Mouse (Mus musculus): Measurements from ENCODE around the gene Tarbp2. TPM values are rescaled to one million over a fixed set of nuclear protein-coding genes. Genes with fewer than 3 reads are reported as not detected.
A peak's percentile ranks its signal among the peaks of the same experiment; 100 is the strongest.

Tarbp2 gene
- total and polyA plus RNA-seq, 3 experiments, result 62.2 to 105 (median 75.6) TPM

DNA sequence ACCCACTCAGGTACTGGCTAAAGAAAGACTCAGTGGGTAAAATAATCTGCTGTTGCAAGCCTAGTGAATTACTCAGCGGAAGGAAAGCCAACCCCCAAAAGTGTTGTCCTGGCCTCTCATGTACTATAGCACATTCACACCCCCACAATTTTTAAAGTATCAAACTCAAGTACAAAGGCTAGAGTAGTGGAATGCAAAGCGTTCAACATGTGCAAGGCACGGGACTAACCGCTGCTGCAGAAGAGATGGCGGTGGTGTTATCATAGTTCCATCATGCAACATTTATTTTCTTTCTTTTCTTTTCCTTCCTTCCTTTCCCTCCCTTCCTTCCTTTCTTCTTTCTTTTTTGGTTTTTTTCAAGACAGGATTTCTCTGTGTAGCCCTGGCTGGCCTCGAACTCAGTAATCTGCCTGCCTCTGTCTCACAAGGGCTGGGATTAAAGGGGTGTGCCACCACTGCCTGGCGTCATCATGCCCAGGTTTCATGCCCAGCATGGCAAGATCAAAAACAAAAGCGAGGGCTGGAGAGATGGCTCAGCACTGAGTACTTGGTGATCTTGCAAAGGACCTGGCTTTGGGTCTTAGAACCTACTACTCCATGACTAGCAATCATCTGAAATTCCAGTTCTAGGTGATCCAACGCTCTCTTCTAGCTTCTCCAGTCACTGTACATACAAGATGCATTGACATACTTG lies 12.1 kb upstream of the Tarbp2 start:
- dilution Hi-C loops (cut with MboI; ENCODE audit: extremely low pct_ligation_motif_present, extremely low pct_unique_long_range_greater_than_20kb, low sequenced_read_pairs) (no loop called here), in situ Hi-C loops (cut with MboI; ENCODE audit: low pct_ligation_motif_present, low pct_unique_long_range_greater_than_20kb, low sequenced_read_pairs) (no loop called here)
- TF ChIP-seq MXI1 (IDR thresholded peaks at IDR 0.05; ENCODE audit: low read depth, low read length), result no peak
- TF ChIP-seq EP300 (IDR thresholded peaks at IDR 0.05; ENCODE audit: low read length), result no peak
- no peak; the same call in 1 of the 2 replicates for TF ChIP-seq POLR2AphosphoS2 (IDR thresholded peaks at IDR 0.05; ENCODE audit: low read depth, low read length)
- no peak for TF ChIP-seq ZC3H11A (IDR thresholded peaks at IDR 0.05; ENCODE audit: low read depth, low read length)
- TF ChIP-seq HCFC1 (IDR thresholded peaks at IDR 0.05; ENCODE audit: low read depth, low read length), result no peak
- TF ChIP-seq RAD21 (IDR thresholded peaks at IDR 0.05; ENCODE audit: low read depth, low read length), result no peak
- TF ChIP-seq SIN3A (IDR thresholded peaks at IDR 0.05; ENCODE audit: low read length), result no peak
- TF ChIP-seq ZMIZ1 (IDR thresholded peaks at IDR 0.05; ENCODE audit: low read depth, low read length), result no peak
- TF ChIP-seq MAZ (IDR thresholded peaks at IDR 0.05; ENCODE audit: low read depth, low read length), result no peak
- TF ChIP-seq UBTF (IDR thresholded peaks at IDR 0.05; ENCODE audit: low read depth, low read length), result no peak
- TF ChIP-seq USF1 (IDR thresholded peaks at IDR 0.05; ENCODE audit: low read depth, low read length), result no peak
- H3K9me3 ChIP-seq (replicated peaks; ENCODE audit: low read length), result no peaks in the 10 kb centered on the region
- H3K79me2 ChIP-seq (replicated peaks; ENCODE audit: control insufficient read depth, extremely low read depth, insufficient read depth, poor library complexity, severe bottlenecking), result no peaks in the 10 kb centered on the region
- no peak overlapping the region for H3K27ac ChIP-seq (ENCODE audit: insufficient read depth, low read depth)
- H3K4me1 ChIP-seq (ENCODE audit: control insufficient read depth in 1 of 2, insufficient read depth in 2 of 2), result peaks cover 6 to 18% of the 10 kb centered on the region in 2 experiments
- H3K9ac ChIP-seq (ENCODE audit: insufficient read depth, low read depth), result no peak overlapping the region
- H3K36me3 ChIP-seq (replicated peaks in 1 of 2; ENCODE audit: control insufficient read depth in 1 of 2, insufficient read depth in 1 of 2, low read length in 1 of 2), result peaks cover 42 to 59% of the 10 kb centered on the region in 2 experiments
- H3K4me3 ChIP-seq (replicated peaks in 1 of 3; ENCODE audit: low read depth in 2 of 3, low read length in 2 of 3, poor library complexity in 1 of 3), result no peak overlapping the region
- no peak overlapping the region for H3K4me2 ChIP-seq (ENCODE audit: insufficient read depth, low read depth, poor library complexity, severe bottlenecking)
- no peak for DNase-seq (ENCODE audit: extremely low read depth)
- H3K27me3 ChIP-seq (replicated peaks), result no peaks in the 10 kb centered on the region

GRCm38 (mm10) chr15:102506464-102506830 lies 11.5 kb upstream of the Tarbp2 start:
- Histone ChIP-seq H3K4me2 (ENCODE audit: insufficient read depth, low read depth, poor library complexity, severe bottlenecking) (no peak overlapping the region), H3K4me1 (ENCODE audit: control insufficient read depth in 1 of 2, insufficient read depth in 2 of 2) (peaks cover 10 to 23% of the 10 kb centered on the region in 2 experiments), H3K4me3 (replicated peaks in 1 of 3; ENCODE audit: low read depth in 2 of 3, low read length in 2 of 3, poor library complexity in 1 of 3) (no peak overlapping the region), H3K27ac (ENCODE audit: insufficient read depth, low read depth) (no peak overlapping the region), H3K79me2 (replicated peaks; ENCODE audit: control insufficient read depth, extremely low read depth, insufficient read depth, poor library complexity, severe bottlenecking) (no peaks in the 10 kb centered on the region), H3K9ac (ENCODE audit: insufficient read depth, low read depth) (no peak overlapping the region), H3K27me3 (replicated peaks) (no peaks in the 10 kb centered on the region), H3K36me3 (replicated peaks in 1 of 2; ENCODE audit: control insufficient read depth in 1 of 2, insufficient read depth in 1 of 2, low read length in 1 of 2) (peaks cover 36 to 54% of the 10 kb centered on the region in 2 experiments), H3K9me3 (replicated peaks; ENCODE audit: low read length) (no peaks in the 10 kb centered on the region)
- no peak for TF ChIP-seq KAT2A (IDR thresholded peaks at IDR 0.05; ENCODE audit: insufficient replicate concordance, low read length)
- TF ChIP-seq MAZ (IDR thresholded peaks at IDR 0.05; ENCODE audit: low read depth, low read length), result no peak
- TF ChIP-seq ZKSCAN1 (IDR thresholded peaks at IDR 0.05; ENCODE audit: borderline replicate concordance, low read depth, low read length), result no peak
- peak; percentile 65 for TF ChIP-seq ZNF384 (IDR thresholded peaks at IDR 0.05; ENCODE audit: low read depth, low read length)
- no peak for TF ChIP-seq GABPA (IDR thresholded peaks at IDR 0.05; ENCODE audit: insufficient replicate concordance, low read depth, low read length)
- TF ChIP-seq CTCF (conservative IDR thresholded peaks at IDR 0.05 in 1 of 2, IDR thresholded peaks at IDR 0.05 in 1 of 2; ENCODE audit: low read depth in 2 of 2, low read length in 2 of 2), result no peak
- in situ Hi-C loops (cut with MboI; ENCODE audit: low pct_ligation_motif_present, low pct_unique_long_range_greater_than_20kb, low sequenced_read_pairs) (no loop called here), dilution Hi-C loops (cut with MboI; ENCODE audit: extremely low pct_ligation_motif_present, extremely low pct_unique_long_range_greater_than_20kb, low sequenced_read_pairs) (no loop called here)
- no peak for DNase-seq (ENCODE audit: extremely low read depth)

All from CH12.LX (cell line).